In genomic region chr4:98581456-98581855, GRCm38 (mm10) we compare ENCODE assay signal across 21 mouse cellular contexts.
DNase-seq lines count a peak whose midpoint lies in the region; ATAC-seq and TF ChIP-seq lines count a peak whose summit lies in the region.
"Had no signal": no experiment of that assay in that cellular context is flagged by ENCODE, and none has a peak within 500 bp of the region (broad histone marks: within the 10 kb centered on the region; RNA-seq: fewer than 3 reads in every experiment).

No protein-coding gene starts in this region.

- no peak overlapping the region for H3K9ac ChIP-seq in forebrain, embryonic 12.5 days
- H3K9ac ChIP-seq in forebrain, embryonic 14.5 days (ENCODE audit: low read length): no peak overlapping the region
- no peak overlapping the region for H3K9ac ChIP-seq in forebrain, embryonic 16.5 days (replicated peaks; ENCODE audit: low read depth, low read length)
- no peak overlapping the region for H3K9ac ChIP-seq in forebrain, postnatal 0 days
- H3K9ac ChIP-seq: hindbrain, embryonic 12.5 days had no signal

- H3K36me3 ChIP-seq in forebrain, embryonic 12.5 days (replicated peaks): no peaks in the 10 kb centered on the region
- H3K36me3 ChIP-seq in forebrain, embryonic 14.5 days (ENCODE audit: control insufficient read depth, insufficient read depth, low read length): no peaks in the 10 kb centered on the region
- H3K36me3 ChIP-seq in forebrain, embryonic 16.5 days (ENCODE audit: control insufficient read depth, insufficient read depth): no peaks in the 10 kb centered on the region
- no peaks in the 10 kb centered on the region for H3K36me3 ChIP-seq in forebrain, postnatal 0 days (ENCODE audit: insufficient read depth)
- H3K36me3 ChIP-seq: hindbrain, embryonic 12.5 days had no signal

- no peaks in the 10 kb centered on the region for H3K9me3 ChIP-seq in forebrain, embryonic 12.5 days
- 0 out of 2 replicates have a peak, but pooled peaks cover 4% of the 10 kb centered on the region for H3K9me3 ChIP-seq in forebrain, embryonic 14.5 days (replicated peaks; ENCODE audit: control insufficient read depth, low read length)
- no peaks in the 10 kb centered on the region for H3K9me3 ChIP-seq in forebrain, embryonic 16.5 days (ENCODE audit: control insufficient read depth, low read length)
- 0 out of 2 replicates have a peak, but pooled peaks cover 4% of the 10 kb centered on the region for H3K9me3 ChIP-seq in forebrain, postnatal 0 days (ENCODE audit: low read length)
- H3K9me3 ChIP-seq: hindbrain, embryonic 12.5 days had no signal

- H3K27me3 ChIP-seq in forebrain, embryonic 12.5 days: no peaks in the 10 kb centered on the region
- H3K27me3 ChIP-seq in forebrain, embryonic 14.5 days (replicated peaks; ENCODE audit: control insufficient read depth, insufficient read depth, low read length): no peaks in the 10 kb centered on the region
- H3K27me3 ChIP-seq in forebrain, embryonic 16.5 days (replicated peaks; ENCODE audit: control insufficient read depth, insufficient read depth, low read length): no peaks in the 10 kb centered on the region
- H3K27me3 ChIP-seq in forebrain, postnatal 0 days (ENCODE audit: insufficient read depth, low read length): no peaks in the 10 kb centered on the region
- H3K27me3 ChIP-seq: hindbrain, embryonic 12.5 days had no signal

- peak overlapping the region; percentile 70 for H3K27ac ChIP-seq in forebrain, embryonic 12.5 days
- no peak overlapping the region; the same call in 1 of the 2 replicates for H3K27ac ChIP-seq in forebrain, embryonic 14.5 days (ENCODE audit: low read depth, low read length)
- 0 out of 2 replicates have a peak overlapping the region, but pooled peaks have one; percentile 18 for H3K27ac ChIP-seq in forebrain, embryonic 16.5 days (ENCODE audit: low read length)
- H3K27ac ChIP-seq in forebrain, postnatal 0 days (ENCODE audit: low read depth, low read length): no peak overlapping the region
- 0 out of 2 replicates have a peak overlapping the region, but pooled peaks have one; percentile 19 for H3K27ac ChIP-seq in layer of hippocampus, adult 2 months
- H3K27ac ChIP-seq: gastrocnemius, adult 2 months; hindbrain, embryonic 12.5 days; hindbrain, postnatal 0 days had no signal

- ATAC-seq in forebrain, embryonic 12.5 days (ENCODE audit: low FRiP score): no peak
- ATAC-seq in forebrain, embryonic 14.5 days: no peak
- no peak for ATAC-seq in forebrain, embryonic 16.5 days
- ATAC-seq in forebrain, postnatal 0 days: no peak
- ATAC-seq: activated CD4-positive, CD25-positive, alpha-beta regulatory T cell, adult 4 months; hindbrain, postnatal 0 days; inflammation-experienced regulatory T-cells, adult 6 months; intestine, embryonic 16.5 days had no signal

- H3K4me1 ChIP-seq in forebrain, embryonic 12.5 days: peaks cover 18% of the 10 kb centered on the region
- peaks cover 6% of the 10 kb centered on the region; the same call in 1 of the 2 replicates for H3K4me1 ChIP-seq in forebrain, embryonic 14.5 days (ENCODE audit: control insufficient read depth, insufficient read depth, low read length)
- H3K4me1 ChIP-seq in forebrain, embryonic 16.5 days (replicated peaks; ENCODE audit: control insufficient read depth, insufficient read depth, low read length): peaks cover 11% of the 10 kb centered on the region
- peaks cover 4% of the 10 kb centered on the region; the same call in 1 of the 2 replicates for H3K4me1 ChIP-seq in forebrain, postnatal 0 days (ENCODE audit: insufficient read depth)

- no peak overlapping the region for H3K4me3 ChIP-seq in forebrain, embryonic 12.5 days (replicated peaks)
- no peak overlapping the region for H3K4me3 ChIP-seq in forebrain, embryonic 14.5 days (ENCODE audit: low read depth, low read length)
- no peak overlapping the region for H3K4me3 ChIP-seq in forebrain, embryonic 16.5 days (replicated peaks; ENCODE audit: low read length)
- H3K4me3 ChIP-seq in forebrain, postnatal 0 days (ENCODE audit: low read depth, low read length): no peak overlapping the region
- H3K4me3 ChIP-seq in layer of hippocampus, adult 2 months: no peak overlapping the region
- H3K4me3 ChIP-seq: gastrocnemius, adult 2 months; hindbrain, embryonic 12.5 days had no signal

- no peak for DNase-seq in forebrain, embryonic 14.5 days (ENCODE audit: low spot score)
- no peak for DNase-seq in forebrain, postnatal 0 days
- DNase-seq in layer of hippocampus, adult 2 months (ENCODE audit: low spot score in 2 of 2): no peak
- no peak for DNase-seq in layer of hippocampus, adult 11-12 months (ENCODE audit: low spot score)
- DNase-seq in ovary, postnatal 36 days (ENCODE audit: low spot score): no peak
- DNase-seq: adrenal gland, adult 8-10 months; adrenal gland, postnatal 25 days; cerebellum, adult 18-20 months; cerebellum, adult 9-10 months; cerebellum, postnatal 14 days; gastrocnemius, adult 2 months; gastrocnemius, postnatal 14 days; heart, adult 11 months had no signal

- WGBS in forebrain, embryonic 12.5 days: 39% methylated on average over 8 of the region's 8 CpGs
- 23% methylated on average over 8 of the region's 8 CpGs for WGBS in forebrain, embryonic 14.5 days
- 20% methylated on average over 8 of the region's 8 CpGs for WGBS in forebrain, embryonic 16.5 days
- 23% methylated on average over 8 of the region's 8 CpGs for WGBS in forebrain, postnatal 0 days

- H3K4me2 ChIP-seq in forebrain, embryonic 12.5 days: no peak overlapping the region
- no peak overlapping the region for H3K4me2 ChIP-seq in forebrain, embryonic 14.5 days (ENCODE audit: low read length)
- no peak overlapping the region for H3K4me2 ChIP-seq in forebrain, embryonic 16.5 days (ENCODE audit: low read length)
- H3K4me2 ChIP-seq in forebrain, postnatal 0 days (ENCODE audit: low read depth): no peak overlapping the region
- H3K4me2 ChIP-seq: heart, embryonic 11.5 days; hindbrain, embryonic 12.5 days had no signal

- no peak for TF ChIP-seq CTCF in forebrain, postnatal 0 days (IDR thresholded peaks at IDR 0.05; ENCODE audit: low read depth)
- no peak for TF ChIP-seq CTCF in layer of hippocampus, adult 2 months (conservative IDR thresholded peaks at IDR 0.05)

Comparison
In these comparisons a context has a peak if more than half of its experiments do, and no peak if none do; other contexts are left out.
1. H3K27ac ChIP-seq: peak in forebrain, embryonic 12.5 days (single experiment), forebrain, embryonic 16.5 days (single experiment) and layer of hippocampus, adult 2 months (single experiment); none in forebrain, embryonic 14.5 days (single experiment) and forebrain, postnatal 0 days (single experiment).